Mouse (Mus musculus) gastrocnemius, postnatal 14 days (tissue): ENCODE data around the gene Wdfy3. TPM values are rescaled to one million over a fixed set of nuclear protein-coding genes. Genes with fewer than 3 reads are reported as not detected.
"Not testable (repeated sequence)": the region's sequence is repeated elsewhere in the genome, so short reads cannot be mapped to it uniquely, and the experiment has no call there.

Experiments used
- DNase-seq: peaks from one replicate; pipeline ENCODE4 v3.0.0; 2021; ENCODE audit warnings: mixed read lengths
- intact Hi-C: fragments of 180-260 bp; cut with DNase I; formaldehyde crosslinking; loops from one replicate; pipeline ENCODE4 v1.15.1; 2025; ENCODE audit warnings: low total_unique reads
- total RNA-seq, 2 experiments: library from RNA; stranded (reverse); gene quantifications; 2 replicates each; pipeline ENCODE4 v1.2.3; 2021

Wdfy3 gene
- total RNA-seq, 2 experiments from 2014 or later = 21.5 to 23.0 TPM

DNA sequence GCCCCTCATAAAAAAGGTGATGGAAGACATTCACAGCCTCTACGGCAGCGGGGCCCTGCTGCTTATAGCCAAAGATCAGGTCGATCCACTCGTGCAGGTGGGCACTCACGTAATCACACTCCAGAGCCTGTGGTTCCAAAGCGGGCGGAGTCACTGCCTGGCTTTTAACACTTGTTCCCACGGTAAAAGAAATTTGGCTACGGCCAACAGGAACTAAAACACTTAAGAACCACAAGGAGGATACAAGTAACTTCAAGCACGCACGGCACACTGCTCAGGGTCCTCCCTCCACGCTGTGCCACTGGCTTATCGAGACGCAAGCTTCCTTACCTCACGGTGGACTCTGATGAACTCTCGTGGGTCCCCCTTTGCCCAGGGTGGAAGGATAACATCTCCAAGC, 214.2 kb downstream of the Wdfy3 start:
- intact Hi-C loops = no loop called here
- DNase-seq = no peak

- intact Hi-C loops = no loop called here
- peak; percentile 24 for DNase-seq
These were observed 215.1 kb downstream of the Wdfy3 start for GRCm38 (mm10) chr5:101854667-101855066.

DNA sequence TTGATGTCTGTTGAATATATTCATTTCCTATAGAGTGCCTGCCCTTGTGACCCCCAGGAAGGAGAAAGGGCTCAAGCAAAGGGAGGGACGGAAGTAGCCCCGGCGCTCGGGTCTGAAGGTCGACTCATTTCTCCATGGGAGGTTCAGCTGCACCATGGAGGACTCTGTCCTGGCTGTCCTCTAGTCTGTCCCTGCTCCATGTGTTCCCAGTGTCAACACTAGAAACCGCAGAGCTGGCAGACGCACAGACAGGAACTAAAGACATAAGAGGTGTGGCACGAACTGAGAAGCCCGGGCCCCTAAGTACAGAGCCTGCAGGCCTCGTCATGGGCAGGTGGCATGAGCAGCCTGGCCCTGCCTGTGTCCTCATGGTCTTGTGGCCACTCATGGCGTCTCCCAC, 215.6 kb downstream of the Wdfy3 start:
- no peak for DNase-seq
- intact Hi-C loops = no loop called here

GRCm38 (mm10) chr5:101852116-101852680, 217.5 kb downstream of the Wdfy3 start:
- no peak for DNase-seq
- intact Hi-C loops = no loop called here

GRCm38 (mm10) chr5:101851133-101851532, 218.6 kb downstream of the Wdfy3 start:
- no peak for DNase-seq
- intact Hi-C loops = no loop called here

GRCm38 (mm10) chr5:101847762-101848161, 222.0 kb downstream of the Wdfy3 start:
- DNase-seq = no peak
- intact Hi-C loops = no loop called here

DNA sequence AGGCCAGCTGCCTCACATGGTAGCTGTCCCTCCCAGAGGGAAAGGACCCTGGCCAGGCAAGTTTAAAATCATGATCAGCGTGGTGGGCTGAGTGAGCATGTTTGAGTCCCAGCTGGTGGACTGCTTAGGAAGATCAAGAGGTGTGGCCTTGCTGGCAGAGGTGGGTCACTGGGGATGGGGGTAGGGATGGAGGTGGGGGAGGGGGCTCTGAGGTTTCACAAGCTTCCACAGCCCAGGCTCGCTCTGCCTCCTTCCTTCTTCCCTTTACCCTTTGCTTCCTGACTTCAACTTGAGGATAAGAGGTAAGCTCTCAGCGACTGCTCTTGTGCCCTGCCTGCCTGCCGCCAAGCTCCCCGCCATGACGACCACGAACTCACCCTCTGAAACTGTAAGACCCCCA, 222.4 kb downstream of the Wdfy3 start:
- intact Hi-C loops = no loop called here
- DNase-seq = no peak

GRCm38 (mm10) chr5:101845930-101846329, 223.8 kb downstream of the Wdfy3 start:
- intact Hi-C loops = no loop called here

GRCm38 (mm10) chr5:101845011-101845410, 224.7 kb downstream of the Wdfy3 start:
- DNase-seq = no peak
- intact Hi-C loops = no loop called here

More at GRCm38 (mm10) chr5:101845930-101846329, 223.8 kb downstream of the Wdfy3 start:
- no peak for DNase-seq

DNA sequence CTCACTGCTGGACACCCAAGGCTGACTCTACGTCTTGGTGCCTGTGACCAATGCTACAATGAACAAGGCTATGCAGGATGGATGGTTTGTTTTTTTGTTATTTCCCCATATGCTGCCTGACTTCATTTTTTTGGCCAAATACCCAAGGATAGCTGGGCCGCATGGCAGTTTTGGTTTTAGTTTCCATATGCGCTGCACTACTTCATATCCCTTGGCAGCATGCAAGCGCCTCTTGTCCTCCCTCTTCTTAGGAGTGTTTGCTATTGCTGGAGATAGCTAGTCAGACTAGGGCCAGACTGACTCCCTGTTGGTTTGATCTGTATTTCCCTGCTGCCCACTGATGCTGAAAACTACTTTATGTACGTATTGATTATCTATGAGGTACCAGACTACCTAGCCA, 229.2 kb downstream of the Wdfy3 start:
- DNase-seq = no peak
- intact Hi-C loops = no loop called here

DNA sequence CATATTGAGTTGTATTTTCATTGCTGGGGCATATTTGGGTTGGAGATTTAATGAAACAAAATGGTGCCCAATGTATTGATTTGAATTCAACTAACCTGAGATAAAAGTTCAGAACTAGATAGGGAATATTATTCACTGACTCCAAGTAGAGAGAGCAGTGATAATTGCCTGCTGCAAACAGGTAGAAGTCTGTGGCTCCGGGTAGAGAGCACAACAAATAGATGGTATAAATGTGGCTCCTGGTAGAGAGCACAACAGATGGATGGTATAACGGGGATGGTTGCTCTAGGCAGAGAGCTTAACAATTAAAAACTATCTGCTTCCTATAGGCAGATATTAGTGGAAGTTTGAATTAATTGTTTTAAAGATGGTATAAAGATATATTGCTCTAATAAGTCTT, 232.1 kb downstream of the Wdfy3 start:
- intact Hi-C loops, DNase-seq: not testable (repeated sequence)

GRCm38 (mm10) chr5:101836221-101836620, 233.5 kb downstream of the Wdfy3 start:
- DNase-seq = peak; percentile 45
- intact Hi-C loops = no loop called here

GRCm38 (mm10) chr5:101833875-101834274, 235.8 kb downstream of the Wdfy3 start:
- intact Hi-C loops = no loop called here
- no peak for DNase-seq

DNA sequence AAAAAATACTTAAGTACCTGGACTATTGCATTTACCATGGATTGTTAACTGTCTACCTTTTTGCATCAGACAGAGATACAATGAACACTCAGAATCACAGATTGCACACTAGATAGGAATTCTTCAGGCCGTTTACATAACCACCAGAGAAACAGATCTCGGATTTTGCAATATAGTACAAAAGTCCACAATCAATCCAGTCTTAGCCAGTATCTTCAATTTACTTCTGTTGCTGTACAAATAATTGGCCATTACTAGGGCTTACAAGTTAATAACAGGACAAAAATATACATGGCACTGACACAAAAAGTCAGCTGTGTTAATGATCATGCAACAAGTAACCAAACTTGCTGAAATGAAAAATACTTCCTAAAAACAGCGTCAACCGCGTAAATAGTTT, 236.7 kb downstream of the Wdfy3 start:
- intact Hi-C loops = no loop called here
- no peak for DNase-seq

DNA sequence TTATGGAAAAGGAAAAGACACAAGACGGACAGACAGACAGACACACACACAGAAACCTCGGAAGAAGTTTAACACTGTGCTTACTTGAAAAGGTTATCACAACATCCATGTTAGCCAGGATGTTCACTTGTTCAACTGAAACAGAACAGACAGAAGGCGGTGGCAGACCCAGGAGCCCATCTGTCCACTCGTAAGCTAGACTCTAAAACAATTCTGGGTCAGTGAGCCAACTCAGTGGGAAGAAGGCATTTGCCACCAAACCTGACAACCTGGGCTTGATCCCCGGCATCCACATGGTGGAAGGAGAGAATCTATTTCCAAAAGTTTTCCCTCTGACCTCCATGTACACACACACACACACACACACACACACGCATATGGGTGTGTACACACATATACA, 237.7 kb downstream of the Wdfy3 start:
- intact Hi-C loops = no loop called here
- no peak for DNase-seq

GRCm38 (mm10) chr5:101830180-101830579, 239.5 kb downstream of the Wdfy3 start:
- intact Hi-C loops = no loop called here
- DNase-seq = no peak

DNA sequence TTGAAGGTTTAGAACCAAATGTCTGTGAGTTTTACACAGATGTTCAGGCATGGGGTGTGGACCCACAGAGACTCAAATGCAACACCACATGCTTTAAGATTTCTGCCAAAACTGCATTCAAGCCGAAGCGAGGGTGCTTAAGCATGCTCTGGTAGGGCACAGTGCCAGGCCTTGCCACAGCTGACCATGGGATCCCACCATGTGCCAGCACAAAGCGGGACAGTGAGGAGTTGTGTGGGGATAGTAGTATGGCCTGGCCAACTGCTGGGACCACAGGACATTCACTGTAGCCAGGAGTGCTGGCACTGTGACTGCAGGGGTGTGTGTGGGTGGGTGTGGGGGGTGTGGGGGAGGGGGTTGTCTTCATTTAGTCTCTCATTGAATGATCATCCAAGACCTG, 240.8 kb downstream of the Wdfy3 start:
- intact Hi-C loops = no loop called here
- DNase-seq = peak; percentile 23

DNA sequence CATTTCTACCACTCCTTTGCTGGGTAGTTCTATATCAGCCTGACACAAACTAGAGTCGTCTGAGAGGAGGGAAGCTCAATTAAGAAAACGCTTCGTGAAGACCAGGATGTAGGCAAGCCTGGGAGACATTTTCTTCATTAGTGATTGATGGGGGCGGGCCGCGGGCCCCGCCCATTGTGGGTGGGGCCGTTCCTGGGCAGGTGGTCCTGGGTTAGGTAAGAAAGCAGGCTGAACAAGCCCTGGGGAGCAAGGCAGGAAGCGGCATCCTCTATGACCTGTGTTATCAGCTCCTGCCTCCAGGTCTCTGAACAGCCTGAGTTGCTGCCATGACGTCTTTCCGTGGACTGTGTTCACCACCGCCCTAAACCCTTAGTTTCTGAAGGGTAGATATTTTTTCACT, 242.2 kb downstream of the Wdfy3 start:
- intact Hi-C loops = no loop called here
- DNase-seq = no peak

GRCm38 (mm10) chr5:101826531-101826970, 243.2 kb downstream of the Wdfy3 start:
- peak; percentile 50 for DNase-seq
- intact Hi-C loops = no loop called here

- intact Hi-C loops = no loop called here
- no peak for DNase-seq
These were observed 244.4 kb downstream of the Wdfy3 start for GRCm38 (mm10) chr5:101825111-101825911.

DNA sequence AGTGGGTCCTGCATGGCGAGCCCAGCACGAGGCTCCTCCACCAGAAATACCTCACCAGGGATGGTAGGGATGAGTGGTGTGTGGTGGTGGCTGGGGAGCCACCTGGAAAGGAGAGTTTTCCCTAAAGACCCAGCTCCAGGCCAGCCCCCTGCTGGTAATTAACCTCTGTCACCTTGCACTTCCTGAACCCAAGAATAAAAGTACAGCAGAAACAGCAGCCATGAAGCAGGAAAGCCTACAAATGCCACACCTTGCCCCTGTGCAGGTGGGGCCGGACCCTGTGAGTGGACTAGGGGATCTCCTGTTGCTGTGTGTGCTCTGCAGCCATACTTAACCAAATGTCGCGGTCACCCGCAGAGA, 247.4 kb downstream of the Wdfy3 start:
- DNase-seq = no peak
- intact Hi-C loops = no loop called here
